Mouse (Mus musculus) frontal cortex, postnatal 25 days (tissue): ENCODE measurements at regions not wholly inside any gene's neighbourhood (a gene's known extent, or its start where the extent isn't known, plus 50 kb on each side); places are given as distances from the start of the nearest gene placed in this dataset.

Experiments used
- DNase-seq, 2 experiments: peaks; one replicate each; pipeline ENCODE4 v3.0.0; 2022; ENCODE audit warnings: low spot score in 2 of 2

DNA sequence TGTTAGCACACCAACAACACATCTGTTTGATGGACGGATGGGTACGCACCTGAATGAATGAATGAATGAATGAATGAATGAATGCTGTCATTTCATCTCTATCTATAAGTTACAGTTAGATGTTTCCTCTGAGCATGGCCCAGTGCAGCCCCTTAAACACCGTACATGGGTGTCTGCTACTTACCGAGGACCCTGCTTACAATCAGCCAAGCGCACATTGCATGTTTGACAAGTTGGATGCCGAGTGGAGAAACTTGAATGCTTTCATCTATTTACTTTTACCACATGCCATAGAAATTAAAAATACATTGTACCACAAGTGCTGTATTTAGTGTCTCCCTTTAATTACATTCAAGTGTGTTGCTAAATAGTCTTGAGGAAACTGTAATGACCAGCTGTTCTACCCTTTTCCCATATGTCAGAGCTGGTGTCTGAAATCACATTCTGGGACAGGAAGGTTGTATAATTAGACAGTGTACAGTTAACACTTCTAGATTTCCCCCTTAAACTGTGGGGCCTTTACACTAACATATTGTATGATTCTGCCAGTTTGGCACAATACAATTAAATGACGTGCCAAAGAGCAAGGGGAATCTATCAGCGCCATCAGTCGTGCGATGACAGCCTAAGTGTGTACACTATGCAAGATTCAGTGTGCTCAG is 127.3 kb upstream of the Prox1 start:
- no peak for DNase-seq

DNA sequence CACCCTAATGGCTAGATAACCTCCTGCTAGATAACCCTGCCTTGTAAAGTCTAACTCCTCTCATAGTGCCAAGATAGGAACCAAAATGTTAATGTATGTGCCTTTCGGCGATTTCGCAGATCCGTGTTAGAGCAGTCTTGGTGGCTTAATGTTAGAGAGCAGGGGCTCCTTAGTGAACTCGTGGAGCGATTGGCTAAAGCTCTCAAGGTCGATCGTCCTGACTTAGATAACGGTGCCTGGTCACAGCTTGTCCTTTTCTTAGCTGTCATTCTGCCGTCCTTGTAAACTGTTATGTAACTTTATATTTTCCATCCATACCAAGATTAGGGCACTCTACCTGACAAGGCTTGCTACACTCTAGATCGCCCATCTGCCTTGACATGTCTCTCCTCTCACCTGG is 119.5 kb upstream of the Prox1 start:
- no peak for DNase-seq

DNA sequence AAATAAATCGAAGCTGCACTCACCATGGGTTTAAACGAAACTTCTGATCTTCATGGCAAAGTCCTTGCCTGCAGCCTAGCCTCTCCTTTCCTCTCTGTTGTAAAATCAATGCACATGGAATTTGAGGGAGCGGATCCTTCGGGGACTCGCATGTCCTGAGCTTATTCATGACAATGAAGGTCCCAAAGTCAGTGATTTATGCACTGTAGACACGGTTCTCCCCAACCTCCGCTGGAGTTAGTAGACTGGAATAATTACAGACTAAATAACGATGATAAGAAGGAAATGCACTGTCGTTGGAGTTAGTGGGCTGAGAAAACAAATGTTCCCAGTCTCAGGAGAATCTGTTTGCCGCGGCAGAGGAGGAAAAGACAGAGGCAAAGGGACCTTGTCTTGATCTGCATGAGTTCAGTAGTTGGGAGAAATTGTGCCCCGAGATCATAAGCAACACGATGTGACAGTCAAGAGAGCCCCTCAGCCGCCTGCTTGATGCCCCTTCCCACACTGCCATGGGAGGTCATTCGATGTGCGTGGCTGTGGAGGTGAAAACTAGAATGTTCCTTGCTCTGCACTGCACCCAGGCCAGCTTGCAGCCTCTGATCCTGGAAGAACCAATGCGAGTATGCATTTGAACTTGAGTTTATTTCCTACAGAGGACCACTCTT is 116.1 kb upstream of the Prox1 start:
- DNase-seq: no peak

DNA sequence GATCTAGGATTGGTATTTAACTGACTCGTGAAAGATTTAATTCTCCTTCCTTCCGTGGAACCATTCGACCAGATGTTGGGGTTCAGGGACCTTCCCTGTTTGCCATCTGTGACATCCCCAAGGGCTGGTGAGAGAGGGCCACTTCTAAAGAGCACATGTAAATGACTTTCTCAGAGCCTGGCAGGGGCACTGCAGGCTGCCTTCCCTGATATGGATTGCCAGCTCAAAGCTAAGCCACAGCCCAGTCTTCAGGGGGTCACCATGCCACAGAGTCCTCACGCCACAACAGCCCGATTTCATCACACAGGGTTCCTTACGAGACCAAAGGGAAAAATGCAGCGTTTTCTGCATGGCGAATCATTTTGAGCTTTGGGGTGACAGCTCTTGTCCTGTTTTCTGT is 115.1 kb upstream of the Prox1 start:
- no peak for DNase-seq

DNA sequence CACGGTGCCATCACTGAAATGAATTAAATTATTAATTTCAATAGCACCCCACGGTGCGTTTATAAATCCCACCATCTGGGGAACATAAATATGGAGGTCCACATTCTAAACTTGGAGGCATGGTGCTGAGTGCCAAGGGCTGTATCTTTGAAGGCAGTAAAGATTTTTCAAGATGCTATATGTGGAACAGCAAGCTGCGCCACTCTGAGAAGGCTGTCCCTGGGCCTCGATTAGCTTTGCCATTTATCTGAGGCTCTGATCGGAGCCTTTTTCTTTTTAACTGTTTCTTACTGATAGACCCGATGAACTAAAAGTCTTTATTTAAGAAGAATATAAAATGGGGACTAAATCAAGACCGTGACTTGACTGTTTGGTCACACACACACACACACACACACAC is 114.5 kb upstream of the Prox1 start:
- no peak for DNase-seq

DNA sequence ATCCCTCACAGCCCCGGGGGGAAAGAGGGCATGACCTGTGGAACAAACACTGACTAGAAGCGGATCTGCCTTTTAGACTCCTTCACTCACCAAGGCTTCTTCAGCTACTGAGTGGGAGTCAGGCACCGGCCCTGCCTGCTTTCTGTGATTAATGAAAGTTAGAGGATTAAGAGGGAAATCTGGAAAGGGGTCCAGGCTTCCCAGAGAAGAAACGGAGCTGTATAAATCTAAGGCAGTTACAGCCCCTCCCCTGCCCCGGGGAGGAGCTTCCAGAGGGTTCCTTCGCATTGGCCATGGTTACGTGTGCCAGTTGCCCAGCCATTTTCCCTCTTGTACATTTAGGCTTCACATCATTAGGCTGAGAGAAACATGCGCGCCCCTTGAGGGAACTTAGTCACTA is 113.6 kb upstream of the Prox1 start:
- DNase-seq: no peak

DNA sequence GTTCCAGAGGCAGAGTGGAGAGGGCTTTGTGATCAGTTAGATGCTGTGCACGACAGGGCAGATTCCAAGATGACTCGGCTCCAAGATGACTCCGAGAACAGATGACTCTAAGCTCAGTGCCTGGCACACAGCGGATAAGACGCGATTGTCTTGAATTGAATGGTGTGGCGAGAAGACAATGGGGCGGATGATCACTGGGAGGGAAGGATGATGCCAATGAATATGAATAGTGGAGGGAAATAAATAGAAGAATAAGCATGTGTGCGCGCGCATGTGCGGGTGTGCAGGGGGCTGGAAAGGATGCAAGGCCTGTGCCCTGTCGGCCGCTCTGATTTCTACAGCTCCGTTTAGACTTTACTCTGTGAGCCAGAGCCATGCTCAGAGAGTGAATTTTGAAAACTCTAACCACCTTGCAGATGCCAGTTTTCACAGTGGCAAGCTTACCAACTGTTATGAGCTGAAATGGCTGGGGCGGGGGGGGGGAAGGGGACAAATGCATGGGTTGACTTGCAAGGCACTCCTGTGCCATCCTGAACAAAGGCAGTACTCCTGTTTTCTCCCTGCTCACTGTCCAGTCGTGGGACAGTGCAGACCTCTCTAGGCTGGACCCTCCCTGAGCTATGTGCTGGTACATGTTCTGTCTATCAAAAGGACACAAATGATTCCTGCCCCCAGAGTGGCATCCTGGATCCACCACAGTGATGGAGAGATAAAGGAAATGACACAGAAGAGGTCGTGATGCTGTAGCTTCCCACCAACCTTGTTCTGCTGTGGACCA is 109.8 kb upstream of the Prox1 start:
- DNase-seq: no peak

DNA sequence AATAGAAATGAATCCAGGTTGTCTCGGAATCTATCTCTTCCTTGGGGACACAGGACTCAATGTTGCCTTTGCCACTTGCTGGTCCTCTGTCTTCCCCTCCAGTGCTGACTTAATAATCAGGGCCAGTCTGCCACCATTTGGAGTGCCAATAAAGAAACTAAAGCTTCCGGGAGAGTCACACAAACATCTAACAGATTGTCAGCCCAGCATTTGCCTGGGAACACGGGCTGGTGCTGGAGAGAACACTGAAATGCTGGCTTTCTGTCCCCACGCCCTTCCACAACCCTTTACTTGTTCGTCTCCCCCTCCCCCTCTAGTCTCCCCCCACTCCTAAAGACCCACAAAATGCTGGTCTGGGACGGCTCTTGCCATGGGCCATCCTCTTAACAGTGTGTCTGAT is 104.4 kb upstream of the Prox1 start:
- DNase-seq: no peak

DNA sequence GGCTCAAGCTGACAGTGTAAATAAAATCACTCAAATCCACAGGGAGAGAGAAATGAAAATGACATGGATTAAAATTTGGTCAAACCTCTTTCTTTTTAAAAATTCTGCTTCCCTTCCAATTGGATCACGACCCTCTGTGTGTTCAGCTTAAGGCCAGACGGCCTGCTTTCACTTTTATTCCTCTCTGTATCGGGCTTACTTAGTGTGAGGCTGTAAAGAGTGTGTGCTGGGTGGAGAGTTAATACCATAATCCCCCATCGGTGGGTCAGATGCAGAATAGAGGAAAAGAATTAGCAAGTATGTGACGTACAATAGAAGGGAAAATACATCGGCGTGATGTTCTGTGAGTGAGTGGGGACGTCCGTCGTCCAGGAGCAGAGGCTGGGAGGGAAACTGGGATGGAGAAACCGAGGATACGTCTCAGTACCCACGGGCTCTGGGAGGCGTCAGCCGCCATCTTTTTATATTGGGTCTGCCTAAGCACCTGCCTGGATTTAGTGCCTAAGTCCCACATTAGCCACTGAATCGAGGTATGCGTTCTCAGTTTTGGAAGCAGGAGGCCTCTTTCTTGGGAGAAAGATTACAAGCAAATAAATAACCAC is 100.4 kb upstream of the Prox1 start:
- DNase-seq: no peak

DNA sequence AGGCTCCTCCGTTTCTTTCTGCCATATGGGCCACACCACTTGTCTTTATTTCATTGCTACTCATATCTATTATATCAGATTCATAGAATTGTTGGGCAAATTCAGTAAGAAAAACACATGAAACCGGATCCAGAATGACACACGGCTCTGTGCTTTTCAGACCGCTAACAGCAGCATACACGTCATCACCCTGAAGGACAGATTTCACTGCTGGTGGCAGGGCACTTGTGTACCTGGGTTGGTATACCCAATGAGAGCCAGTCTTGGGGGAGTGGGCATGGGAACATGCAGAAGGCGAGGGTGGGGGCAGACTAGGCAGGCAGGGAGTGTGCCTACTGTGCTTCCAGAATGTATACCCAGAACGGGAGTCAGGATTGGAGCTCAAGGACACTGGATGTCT is 98.7 kb upstream of the Prox1 start:
- no peak for DNase-seq

DNA sequence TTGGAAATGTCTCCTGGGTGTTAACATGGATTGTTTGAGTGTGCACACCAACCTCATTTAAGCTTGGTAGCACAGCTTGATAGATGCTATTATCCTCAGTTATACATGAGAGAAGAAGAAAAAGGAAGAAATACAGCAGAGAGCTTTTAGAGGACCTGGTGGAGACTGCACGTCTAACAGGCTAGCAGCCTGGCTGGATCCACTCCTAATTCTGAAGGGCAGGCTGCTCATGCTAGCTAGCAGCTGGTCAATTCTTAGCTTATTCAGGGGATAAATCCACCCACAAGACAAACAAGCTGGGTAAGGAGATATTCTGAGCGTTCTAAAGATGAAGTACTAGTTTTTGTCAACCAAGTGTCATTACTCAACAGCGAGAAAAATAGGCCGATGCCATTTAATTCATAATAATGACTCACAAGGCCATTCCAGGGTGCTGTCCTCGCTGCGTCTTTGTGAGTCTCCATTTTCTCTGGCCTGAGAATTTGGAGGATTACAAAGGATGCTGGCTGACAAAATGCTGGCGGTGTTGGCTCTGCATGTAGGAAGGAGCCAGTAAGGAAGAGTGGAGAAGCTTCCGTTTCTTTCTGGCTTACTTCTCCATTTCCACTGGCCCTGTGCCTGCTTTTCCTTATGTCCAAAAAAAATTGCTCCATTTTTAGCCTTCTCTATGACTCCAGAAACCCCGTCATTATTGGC is 94.7 kb upstream of the Prox1 start:
- no peak for DNase-seq

DNA sequence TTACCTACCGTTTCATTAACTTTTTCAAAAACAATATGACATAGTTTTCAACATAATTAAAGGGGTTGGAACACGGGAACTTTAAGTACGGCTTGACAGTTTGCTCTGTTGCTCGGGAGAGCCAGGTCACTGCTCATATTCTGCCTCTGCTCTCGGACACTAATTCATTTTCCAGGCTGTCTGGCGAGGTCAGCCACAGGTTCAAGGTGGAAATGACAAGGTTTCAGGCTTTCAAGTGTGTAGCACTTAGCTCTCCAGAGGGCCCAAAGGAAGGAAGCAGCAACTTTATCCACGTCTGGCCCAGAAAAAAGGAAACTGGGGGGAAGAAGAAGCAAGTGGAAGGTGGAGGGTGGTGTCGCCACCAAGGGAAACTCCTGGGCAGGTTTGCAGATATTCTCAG is 94.0 kb upstream of the Prox1 start:
- DNase-seq: no peak

DNA sequence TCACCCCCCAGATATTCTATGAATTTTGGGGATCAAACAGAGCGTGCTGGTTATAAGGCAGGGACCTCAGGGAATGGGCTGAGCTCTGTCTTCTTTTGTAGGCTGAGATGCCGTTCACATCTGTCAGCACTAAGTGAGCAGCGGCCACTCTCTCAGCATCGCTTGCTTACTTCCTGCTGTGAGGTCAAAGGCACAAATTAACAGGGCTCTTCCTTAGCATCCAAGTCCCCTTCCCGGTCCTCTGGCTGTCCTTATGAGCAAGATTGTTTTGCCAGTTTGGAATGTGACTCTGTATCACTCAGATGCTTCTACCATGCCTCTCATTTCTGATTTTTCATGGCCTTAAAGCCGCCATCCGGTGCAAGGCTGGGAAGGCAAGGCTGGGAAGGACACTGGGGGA is 93.1 kb upstream of the Prox1 start:
- DNase-seq: no peak

DNA sequence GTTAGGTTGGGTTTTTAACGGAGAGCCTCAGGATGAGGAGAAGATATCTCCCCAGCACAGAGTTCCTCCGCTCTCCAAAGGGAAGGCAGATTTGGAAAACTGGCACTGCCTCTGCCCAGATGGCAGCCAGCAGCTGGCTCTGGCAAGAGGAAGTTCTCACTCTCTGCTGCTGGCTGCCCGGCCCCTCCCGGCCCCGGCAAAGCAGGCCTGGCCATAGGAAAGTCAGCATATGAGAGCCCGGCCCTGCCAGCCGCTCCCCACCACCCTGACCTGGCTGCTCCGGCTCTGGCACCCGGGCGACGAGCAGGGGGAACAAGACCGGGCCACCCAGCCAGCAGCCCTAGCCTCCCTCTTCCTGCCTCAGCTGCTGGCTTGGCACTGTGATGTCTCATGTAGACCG is 89.1 kb upstream of the Prox1 start:
- no peak for DNase-seq

DNA sequence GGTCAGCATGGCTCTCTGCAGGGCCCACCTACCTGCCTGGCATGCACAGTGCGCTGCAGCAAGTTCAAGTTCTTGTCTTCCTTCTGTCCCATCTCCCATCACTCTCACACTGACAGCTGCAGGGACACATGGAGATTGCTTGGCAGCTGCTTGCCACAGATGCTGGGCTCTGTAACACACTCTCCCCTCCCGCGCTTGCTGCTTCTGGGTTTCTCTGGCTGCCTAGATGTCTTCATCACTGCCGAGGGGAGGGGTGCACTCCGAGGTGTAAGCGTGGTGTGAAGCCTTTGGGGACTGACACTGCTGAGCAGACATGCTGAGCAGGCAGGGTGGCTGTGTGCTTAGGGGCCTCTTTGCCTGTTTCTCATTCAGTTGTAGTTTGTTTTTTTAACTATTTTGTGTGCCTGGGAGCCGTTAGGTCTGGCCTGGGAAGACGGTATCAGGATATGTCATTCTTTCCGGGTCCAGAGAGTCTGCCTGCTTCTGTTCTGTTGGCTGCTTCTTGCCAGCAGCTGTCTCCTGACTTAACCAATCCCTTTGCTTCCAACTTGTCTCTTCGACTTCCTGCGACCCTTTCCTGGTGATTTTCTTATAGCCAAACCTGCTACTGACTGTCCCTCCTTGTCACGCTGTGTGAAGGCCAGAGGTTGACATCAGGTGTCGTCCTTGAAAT is 80.2 kb upstream of the Prox1 start:
- DNase-seq: peak; percentile 7 to 15

DNA sequence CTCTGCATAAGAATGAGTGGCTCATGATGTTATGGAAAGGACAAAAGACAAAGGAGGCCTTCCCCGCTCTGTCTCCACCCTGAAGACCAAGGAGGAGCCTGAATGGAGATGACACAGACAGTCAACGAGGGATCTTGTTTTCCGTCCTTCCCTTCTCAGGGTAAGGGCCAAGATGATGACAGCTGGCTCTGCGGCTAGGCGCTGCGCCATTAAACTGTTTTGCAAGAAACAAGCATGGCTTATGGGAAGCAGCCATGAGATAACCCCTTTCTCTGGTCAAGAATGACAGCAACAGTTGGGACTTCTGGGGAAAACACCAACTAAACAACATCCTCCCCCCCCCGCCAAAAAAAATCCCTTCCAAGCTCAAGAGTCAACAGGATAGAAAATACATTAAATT is 72.0 kb upstream of the Prox1 start:
- DNase-seq: no peak

DNA sequence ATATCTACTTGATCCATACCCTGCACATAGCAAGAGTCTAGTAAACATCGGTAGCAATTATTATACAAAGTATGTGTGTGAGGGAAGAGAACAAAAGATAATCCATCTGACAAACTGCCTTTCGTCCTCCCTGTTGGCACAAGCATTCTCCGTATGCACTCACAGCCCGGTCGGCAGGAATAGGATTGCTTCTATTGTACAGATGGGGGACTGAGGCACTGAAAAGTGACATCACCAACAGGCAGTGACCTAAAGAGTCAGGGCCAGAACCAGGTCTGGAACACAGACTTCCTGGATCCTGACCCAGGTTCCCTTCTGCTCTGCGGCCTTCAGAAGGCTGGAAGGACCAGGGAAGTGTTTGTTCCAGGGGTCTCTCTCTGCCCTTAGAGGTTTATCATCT is 69.3 kb upstream of the Prox1 start:
- DNase-seq: no peak

DNA sequence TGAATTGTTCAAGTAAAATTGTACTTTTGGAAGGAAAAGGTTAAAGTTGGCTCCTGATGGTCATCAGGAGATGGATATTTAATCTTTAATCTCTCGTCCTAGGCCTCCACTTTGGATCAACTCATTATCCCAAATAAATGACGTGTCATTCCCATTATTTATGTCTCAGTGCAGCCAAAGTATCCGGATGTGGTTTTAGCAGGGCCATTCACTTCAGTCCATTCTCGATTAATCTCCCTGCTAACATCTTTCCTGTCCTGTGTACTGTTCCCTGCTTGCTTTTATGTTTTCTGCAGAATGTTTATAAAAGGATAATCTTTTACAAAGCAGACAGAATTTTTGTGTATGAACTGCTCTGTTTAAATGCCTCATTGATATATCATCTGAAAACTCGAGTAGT is 60.4 kb upstream of the Prox1 start:
- no peak for DNase-seq

DNA sequence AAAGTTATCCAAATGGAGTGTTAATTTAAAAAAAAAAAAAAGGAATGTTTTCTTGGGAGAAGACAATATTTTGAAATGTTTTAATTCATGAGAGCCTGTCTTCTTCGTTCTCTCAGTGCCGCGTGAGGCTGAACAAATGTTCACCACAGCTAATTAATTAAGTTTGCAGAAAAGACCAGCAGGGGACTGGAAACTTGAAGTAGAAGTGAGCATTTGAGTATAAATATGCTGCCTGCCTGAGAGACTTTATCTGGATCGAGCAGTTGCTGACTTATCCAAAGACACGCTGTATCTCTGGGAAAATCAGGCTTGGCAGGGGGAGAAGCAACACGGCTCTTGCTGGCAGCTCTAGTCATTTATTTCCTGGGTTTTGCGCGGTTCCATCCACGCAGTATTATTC is 49.9 kb upstream of the Prox1 start:
- DNase-seq: no peak
